ENCODE assay signal across 24 mouse cellular contexts in genomic region chrX:141396243-141396642, GRCm38 (mm10).
DNase-seq lines count a peak whose midpoint lies in the region; ATAC-seq and TF ChIP-seq lines count a peak whose summit lies in the region.
"Had no signal": no experiment of that assay in that cellular context is flagged by ENCODE, and none has a peak within 500 bp of the region (broad histone marks: within the 10 kb centered on the region; RNA-seq: fewer than 3 reads in every experiment).

No protein-coding gene starts in this region.

- H3ac ChIP-seq in myocyte (ENCODE audit: control insufficient read depth, insufficient read length) = no peak overlapping the region

- H3K36me3 ChIP-seq in lung, embryonic 14.5 days (ENCODE audit: insufficient read depth) = no peaks in the 10 kb centered on the region
- H3K36me3 ChIP-seq in lung, postnatal 0 days (ENCODE audit: insufficient read depth, low read length) = no peaks in the 10 kb centered on the region
- no peaks in the 10 kb centered on the region for H3K36me3 ChIP-seq in myocyte (ENCODE audit: control insufficient read depth, insufficient read depth)
- H3K36me3 ChIP-seq in forebrain, postnatal 0 days (ENCODE audit: insufficient read depth) = no peaks in the 10 kb centered on the region
- H3K36me3 ChIP-seq: embryonic facial prominence, embryonic 12.5 days; embryonic facial prominence, embryonic 15.5 days; heart, embryonic 12.5 days; heart, embryonic 15.5 days had no signal

- no peak for TF ChIP-seq EP300 in lung, postnatal 0 days (IDR thresholded peaks at IDR 0.05)

- no peaks in the 10 kb centered on the region for H3K9me3 ChIP-seq in lung, embryonic 14.5 days (ENCODE audit: low read depth, low read length)
- H3K9me3 ChIP-seq in lung, postnatal 0 days (ENCODE audit: low read length) = no peaks in the 10 kb centered on the region
- H3K9me3 ChIP-seq in forebrain, postnatal 0 days (ENCODE audit: low read length) = no peaks in the 10 kb centered on the region
- H3K9me3 ChIP-seq: embryonic facial prominence, embryonic 12.5 days; embryonic facial prominence, embryonic 15.5 days; heart, embryonic 12.5 days; heart, embryonic 15.5 days had no signal

- no peak overlapping the region for H3K4me2 ChIP-seq in lung, embryonic 14.5 days
- H3K4me2 ChIP-seq in lung, postnatal 0 days (replicated peaks; ENCODE audit: low read depth, low read length) = no peak overlapping the region
- no peak overlapping the region for H3K4me2 ChIP-seq in myocyte (ENCODE audit: low read depth)
- no peak overlapping the region for H3K4me2 ChIP-seq in forebrain, postnatal 0 days (ENCODE audit: low read depth)
- H3K4me2 ChIP-seq: embryonic facial prominence, embryonic 12.5 days; embryonic facial prominence, embryonic 15.5 days; heart, embryonic 12.5 days; heart, embryonic 15.5 days; hindbrain, embryonic 14.5 days had no signal

- DNase-seq in lung, embryonic 14.5 days = peak; percentile 72
- no peak for DNase-seq in lung, adult 18-20 months
- DNase-seq in lung, postnatal 0 days (ENCODE audit: low spot score) = peak; percentile 25
- peak; percentile 5 for DNase-seq in lung, postnatal 25 days (ENCODE audit: low spot score)
- no peak for DNase-seq in forebrain, postnatal 0 days
- no peak for DNase-seq in B cell, adult 2 months
- DNase-seq: adrenal gland, adult 2 months; adrenal gland, postnatal 14 days; cerebellum, adult 11 months; cerebellum, adult 2 months; cerebellum, adult 9-11 months; cerebellum, postnatal 25 days; gastrocnemius, postnatal 25 days; heart, adult 18-20 months; heart, postnatal 10 days; heart, postnatal 4 days had no signal

- no peak for TF ChIP-seq POLR2A in myocyte (IDR thresholded peaks at IDR 0.05; ENCODE audit: insufficient read length, low read depth)

- H3K4me3 ChIP-seq in lung, embryonic 14.5 days (ENCODE audit: low read depth, low read length) = no peak overlapping the region
- H3K4me3 ChIP-seq in lung, postnatal 0 days (ENCODE audit: low read depth, low read length) = no peak overlapping the region
- no peak overlapping the region for H3K4me3 ChIP-seq in myocyte
- H3K4me3 ChIP-seq in forebrain, postnatal 0 days (ENCODE audit: low read depth, low read length) = no peak overlapping the region
- H3K4me3 ChIP-seq: embryonic facial prominence, embryonic 12.5 days; embryonic facial prominence, embryonic 15.5 days; heart, embryonic 12.5 days; heart, embryonic 15.5 days had no signal

- 47% methylated on average over 3 of the region's 3 CpGs for WGBS in lung, embryonic 14.5 days
- 57% methylated on average over 3 of the region's 3 CpGs for WGBS in lung, postnatal 0 days
- WGBS in forebrain, postnatal 0 days = 77% methylated on average over 3 of the region's 3 CpGs

- H3K4me1 ChIP-seq in lung, embryonic 14.5 days (ENCODE audit: insufficient read depth) = no peaks in the 10 kb centered on the region
- H3K4me1 ChIP-seq in lung, postnatal 0 days (ENCODE audit: insufficient read depth, low read depth, low read length) = no peaks in the 10 kb centered on the region
- H3K4me1 ChIP-seq in forebrain, postnatal 0 days (ENCODE audit: insufficient read depth) = no peaks in the 10 kb centered on the region
- H3K4me1 ChIP-seq: embryonic facial prominence, embryonic 12.5 days; embryonic facial prominence, embryonic 15.5 days; heart, embryonic 12.5 days; heart, embryonic 15.5 days had no signal

- no peak overlapping the region for H3K9ac ChIP-seq in lung, embryonic 14.5 days
- no peak overlapping the region for H3K9ac ChIP-seq in lung, postnatal 0 days (replicated peaks; ENCODE audit: low read depth)
- no peak overlapping the region for H3K9ac ChIP-seq in forebrain, postnatal 0 days
- H3K9ac ChIP-seq: embryonic facial prominence, embryonic 12.5 days; embryonic facial prominence, embryonic 15.5 days; heart, embryonic 12.5 days; heart, embryonic 15.5 days; hindbrain, embryonic 14.5 days had no signal

- no peak for TF ChIP-seq CTCF in lung, embryonic 14.5 days (IDR thresholded peaks at IDR 0.05; ENCODE audit: low read depth)
- TF ChIP-seq CTCF in lung, postnatal 0 days (IDR thresholded peaks at IDR 0.05) = no peak
- no peak for TF ChIP-seq CTCF in forebrain, postnatal 0 days (IDR thresholded peaks at IDR 0.05; ENCODE audit: low read depth)

- no peaks in the 10 kb centered on the region for H3K27me3 ChIP-seq in lung, embryonic 14.5 days (ENCODE audit: insufficient read depth, low read length)
- H3K27me3 ChIP-seq in lung, postnatal 0 days (replicated peaks; ENCODE audit: insufficient read depth, low read length) = no peaks in the 10 kb centered on the region
- no peaks in the 10 kb centered on the region for H3K27me3 ChIP-seq in myocyte (ENCODE audit: control insufficient read depth, insufficient read depth, insufficient read length)
- no peaks in the 10 kb centered on the region for H3K27me3 ChIP-seq in forebrain, postnatal 0 days (ENCODE audit: insufficient read depth, low read length)
- H3K27me3 ChIP-seq: embryonic facial prominence, embryonic 12.5 days; embryonic facial prominence, embryonic 15.5 days; heart, embryonic 12.5 days; heart, embryonic 15.5 days had no signal

- H3K79me2 ChIP-seq in myocyte (ENCODE audit: control insufficient read depth, insufficient read depth) = no peaks in the 10 kb centered on the region

- peak; percentile 87 for ATAC-seq in lung, embryonic 14.5 days (ENCODE audit: insufficient read depth)
- ATAC-seq in lung, postnatal 0 days = peak; percentile 62
- no peak for ATAC-seq in forebrain, postnatal 0 days
- ATAC-seq: CD4-positive, CD25-positive, alpha-beta regulatory T cell, adult 4 months; forebrain, embryonic 14.5 days had no signal

- no peak overlapping the region for H3K27ac ChIP-seq in lung, embryonic 14.5 days (ENCODE audit: low read depth)
- H3K27ac ChIP-seq in lung, postnatal 0 days (ENCODE audit: low read length) = no peak overlapping the region
- H3K27ac ChIP-seq in forebrain, postnatal 0 days (ENCODE audit: low read depth, low read length) = no peak overlapping the region
- H3K27ac ChIP-seq: embryonic facial prominence, embryonic 12.5 days; embryonic facial prominence, embryonic 15.5 days; heart, embryonic 15.5 days; hindbrain, embryonic 14.5 days had no signal

TF ChIP-seq in myocyte, 11 proteins besides CTCF, POLR2A, EP300 and RAD21:
- TF ChIP-seq POLR2AphosphoS2 (IDR thresholded peaks at IDR 0.05; ENCODE audit: insufficient read length, low read depth) (no peak), CEBPB (IDR thresholded peaks at IDR 0.05; ENCODE audit: insufficient read depth, poor library complexity, severe bottlenecking) (peak; percentile 25; the same call in 1 of the 2 replicates)
TF ChIP-seq in myocyte: peak in this region for 1.

Comparison
In these comparisons a context has a peak if more than half of its experiments do, and no peak if none do; other contexts are left out.
1. DNase-seq: peak in lung, embryonic 14.5 days (single experiment), lung, postnatal 0 days (single experiment) and lung, postnatal 25 days (single experiment); none in lung, adult 18-20 months (0 of 2), forebrain, postnatal 0 days (single experiment) and B cell, adult 2 months (0 of 2).